Mouse (Mus musculus): ENCODE results near the gene S1pr5. TPM values are rescaled to one million over a fixed set of nuclear protein-coding genes. Genes with fewer than 3 reads are reported as not detected.
"Not testable (repeated sequence)": the region's sequence is repeated elsewhere in the genome, so short reads cannot be mapped to it uniquely, and the experiment has no call there.

Gene S1pr5
- under 1 TPM; 0.15 to 0.33 TPM for total RNA-seq (2021)
- long read RNA-seq, experiment 1, result 0 reads
- long read RNA-seq, experiment 2, partial matches to known transcripts, result 1 of 1 reads
- long read RNA-seq, experiment 2, other reads (novel, unspliced or antisense), result 0 of 1 reads

DNA sequence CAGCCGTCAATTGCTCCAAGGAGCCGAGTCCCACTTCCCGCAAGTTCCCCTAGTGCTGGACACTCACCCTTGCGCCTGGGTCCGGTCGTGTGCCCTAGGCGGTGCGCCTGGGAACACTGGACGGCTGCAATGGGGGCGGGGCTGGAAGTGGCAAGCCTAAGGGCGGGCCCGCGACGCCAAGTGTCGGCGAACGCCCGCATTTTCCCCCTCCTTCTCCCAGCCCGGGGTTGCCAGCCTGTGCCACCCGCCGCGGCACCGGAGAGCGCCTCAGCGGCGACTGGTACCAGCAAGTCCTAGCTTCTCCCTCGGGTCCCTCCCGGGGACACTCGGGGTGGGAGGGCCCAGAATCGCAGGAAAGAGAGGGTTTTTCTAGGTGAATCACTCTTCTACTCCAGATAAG lies at the start of gene S1pr5:
S1pr5 (minus strand) TSS at position 118 of the 400 bp plus-strand sequence.
- no peak within 1 kb of the TSS for H3K27ac ChIP-seq
- H3K4me3 ChIP-seq, result peak within 1 kb of the TSS; percentile 59
- peak; percentile 77 for DNase-seq
- intact Hi-C loops (cut with DNase I), result no loop called here
- no peak for TF ChIP-seq CTCF (IDR thresholded peaks at IDR 0.05)

DNA sequence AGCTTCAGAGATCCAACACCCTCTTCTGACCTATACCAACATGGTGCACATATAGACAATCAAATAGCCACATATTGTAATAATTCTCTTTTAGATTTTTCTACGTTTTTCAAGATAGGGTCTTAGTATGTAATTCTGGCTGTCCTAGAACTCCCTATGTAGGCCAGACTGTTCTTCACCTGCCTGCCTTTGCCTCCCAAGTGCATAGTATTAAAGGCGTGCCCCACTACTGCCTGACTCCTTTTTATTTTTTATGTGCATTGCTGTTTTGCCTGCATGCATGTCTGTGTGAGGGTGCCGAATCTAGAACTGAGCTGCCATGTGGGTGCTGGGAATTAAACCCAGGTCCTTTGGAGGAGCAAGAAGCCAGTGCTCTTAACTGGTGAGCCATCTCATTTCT lies 44.0 kb upstream of the S1pr5 start:
- H3K27ac ChIP-seq, result no peak overlapping the region
- intact Hi-C loops (cut with DNase I), result no loop called here
- DNase-seq, result no peak
- H3K4me3 ChIP-seq, result no peak overlapping the region
- no peak for TF ChIP-seq CTCF (IDR thresholded peaks at IDR 0.05)

DNA sequence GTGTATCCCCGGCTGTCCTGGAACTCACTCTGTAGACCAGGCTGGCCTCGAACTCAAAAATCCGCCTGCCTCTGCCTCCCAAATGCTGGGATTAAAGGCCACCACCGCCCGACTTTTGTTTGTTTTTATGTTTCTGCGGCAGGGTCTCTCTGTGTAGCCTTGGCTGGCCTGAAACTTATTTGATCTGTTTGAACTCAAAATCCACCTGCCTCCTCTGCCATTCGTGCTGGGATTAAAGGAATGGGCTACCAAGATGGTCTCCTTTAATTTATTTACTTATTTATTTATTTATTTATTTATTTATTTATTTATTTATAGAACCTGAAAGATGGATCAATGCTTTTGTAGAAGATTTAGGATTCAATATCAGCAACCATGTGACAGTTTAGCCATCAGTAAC lies 43.6 kb upstream of the S1pr5 start:
- intact Hi-C loops (cut with DNase I); DNase-seq: not testable (repeated sequence)
- H3K27ac ChIP-seq, result peak overlapping the region; percentile 68
- peak overlapping the region; percentile 75 for H3K4me3 ChIP-seq

DNA sequence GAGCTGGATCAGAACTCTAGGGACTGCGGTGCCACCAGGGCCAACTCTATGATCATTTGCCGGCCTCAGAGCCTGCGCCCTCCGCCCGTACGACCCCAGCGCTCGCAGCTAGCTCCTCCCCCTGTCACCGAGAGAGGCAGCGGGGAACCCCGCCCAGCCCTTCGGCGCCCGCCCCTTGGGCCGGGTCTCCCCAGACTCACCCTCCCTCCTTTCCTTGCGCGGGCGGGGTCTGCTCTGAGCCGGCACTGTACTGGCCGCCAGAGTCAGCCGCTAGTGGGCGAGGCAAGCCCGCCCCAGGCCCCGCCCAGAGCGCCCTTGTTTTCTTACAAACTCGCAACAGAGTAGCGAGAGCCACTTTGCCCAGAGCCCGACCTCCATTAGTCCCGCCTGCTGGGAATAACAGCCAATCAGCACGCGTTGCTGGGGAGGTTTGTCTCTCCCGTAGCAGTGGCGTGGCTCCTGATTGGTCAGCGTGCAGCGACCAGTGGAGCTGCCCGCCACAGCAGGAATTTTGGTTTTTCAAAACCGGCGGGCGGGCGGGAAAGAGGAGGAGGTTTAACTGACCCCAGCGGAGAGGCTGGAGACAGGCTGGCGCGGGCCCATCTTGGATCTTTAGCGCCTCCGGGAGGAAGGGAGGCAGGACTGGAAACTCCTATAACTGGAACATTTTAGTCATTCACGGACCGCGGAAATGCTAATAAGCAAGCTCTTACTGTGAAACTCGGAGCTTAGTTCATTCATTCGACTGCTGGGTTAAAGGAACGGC lies 43.0 kb upstream of the S1pr5 start, which contains the start of gene Cdkn2d:
Cdkn2d (minus strand) TSS at position 386 of the 766 bp plus-strand sequence.
- H3K4me3 ChIP-seq, result peak within 1 kb of the TSS; percentile 75
- intact Hi-C loops (cut with DNase I), result no loop called here
- DNase-seq, result peak; percentile 100
- peak within 1 kb of the TSS; percentile 97 for H3K27ac ChIP-seq
- peak; percentile 43 for TF ChIP-seq CTCF (IDR thresholded peaks at IDR 0.05)

DNA sequence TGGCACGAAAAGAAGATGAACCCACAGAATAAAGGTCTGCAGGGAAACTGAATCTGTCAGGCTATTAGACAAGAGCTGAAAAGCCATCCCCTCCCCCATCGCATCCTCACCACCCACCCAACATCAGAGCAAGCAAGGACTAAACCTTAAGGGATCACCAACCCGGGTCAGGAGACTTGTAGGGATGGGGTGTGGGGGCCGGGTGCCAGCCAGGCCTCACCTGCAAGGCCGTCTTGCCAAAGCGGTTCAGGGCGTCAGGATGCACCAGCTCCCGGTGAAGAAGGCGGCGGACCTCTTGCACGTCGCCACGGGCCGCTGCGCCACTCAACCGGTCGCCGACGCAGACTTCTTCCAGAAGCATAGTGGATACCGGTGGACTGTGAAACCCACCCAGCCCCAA lies 42.3 kb upstream of the S1pr5 start:
- TF ChIP-seq CTCF (IDR thresholded peaks at IDR 0.05), result no peak
- peak overlapping the region; percentile 97 for H3K27ac ChIP-seq
- DNase-seq, result peak; percentile 65
- intact Hi-C loops (cut with DNase I), result no loop called here
- peak overlapping the region; percentile 75 for H3K4me3 ChIP-seq

DNA sequence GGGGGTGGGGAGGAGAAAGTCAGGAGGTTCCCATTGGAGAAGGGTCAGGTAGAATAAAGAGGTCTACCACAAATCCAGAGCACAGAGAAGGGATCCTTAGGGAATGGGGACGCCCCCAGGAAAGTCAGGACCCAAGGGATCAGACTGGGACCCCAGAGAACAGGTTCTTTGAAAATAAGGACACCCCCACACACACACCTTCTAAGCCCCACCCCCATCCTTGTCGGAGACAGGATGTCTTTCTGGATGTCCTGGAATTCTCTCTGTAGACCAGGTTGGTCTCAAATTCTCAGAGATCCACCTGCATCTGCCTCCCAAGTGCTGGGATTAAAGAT lies 41.1 kb upstream of the S1pr5 start:
- no peak for TF ChIP-seq CTCF (IDR thresholded peaks at IDR 0.05)
- intact Hi-C loops (cut with DNase I), result no loop called here
- Histone ChIP-seq H3K4me3 (no peak overlapping the region), H3K27ac (peak overlapping the region; percentile 97)
- DNase-seq, result no peak

DNA sequence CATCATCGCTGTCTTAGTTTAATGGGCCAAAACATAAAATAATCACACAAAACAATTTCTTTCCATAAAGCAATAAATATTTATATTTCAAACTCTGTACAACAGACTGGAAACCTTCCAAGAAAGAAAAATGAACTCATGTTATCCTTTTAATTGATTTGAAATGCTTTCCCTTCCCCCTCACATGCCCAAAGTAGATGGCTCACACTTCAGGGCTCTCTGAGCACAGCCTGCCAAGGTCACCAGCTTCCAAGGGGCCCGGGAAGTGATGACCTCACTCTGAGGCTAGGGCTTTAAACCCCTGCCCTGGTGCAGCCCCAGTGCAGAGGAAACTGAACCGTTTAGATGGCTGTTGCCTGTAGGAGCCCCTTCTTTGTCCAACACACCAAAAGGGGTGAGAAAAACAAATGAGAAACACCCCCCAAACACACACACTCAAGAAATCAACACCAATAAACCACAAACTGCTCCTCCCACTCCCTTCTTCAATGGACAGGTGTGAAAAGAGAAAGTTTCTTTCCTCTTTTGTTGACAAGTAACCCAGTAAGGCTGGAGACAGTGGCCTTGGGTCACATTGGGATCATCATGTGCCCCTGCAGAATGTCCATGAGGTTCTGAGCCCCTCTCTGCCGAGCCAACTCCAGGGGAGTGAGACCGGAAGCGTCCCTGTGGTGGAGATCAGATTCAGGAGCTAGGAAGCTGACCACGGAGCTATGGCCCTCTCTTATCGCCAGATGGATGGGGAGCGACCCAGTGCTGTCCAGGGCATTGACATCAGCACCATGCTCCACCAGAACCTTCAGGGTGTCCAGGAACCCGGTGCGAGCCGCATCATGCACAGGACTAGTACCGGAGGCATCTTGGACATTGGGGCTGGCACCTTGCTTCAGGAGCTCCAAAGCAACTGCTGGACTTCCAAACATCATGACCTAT lies 40.4 kb upstream of the S1pr5 start:
- intact Hi-C loops (cut with DNase I), result no loop called here
- TF ChIP-seq CTCF (IDR thresholded peaks at IDR 0.05), result no peak
- DNase-seq, result peak; percentile 38
- peak overlapping the region; percentile 97 for H3K27ac ChIP-seq
- H3K4me3 ChIP-seq, result peak overlapping the region; percentile 83

DNA sequence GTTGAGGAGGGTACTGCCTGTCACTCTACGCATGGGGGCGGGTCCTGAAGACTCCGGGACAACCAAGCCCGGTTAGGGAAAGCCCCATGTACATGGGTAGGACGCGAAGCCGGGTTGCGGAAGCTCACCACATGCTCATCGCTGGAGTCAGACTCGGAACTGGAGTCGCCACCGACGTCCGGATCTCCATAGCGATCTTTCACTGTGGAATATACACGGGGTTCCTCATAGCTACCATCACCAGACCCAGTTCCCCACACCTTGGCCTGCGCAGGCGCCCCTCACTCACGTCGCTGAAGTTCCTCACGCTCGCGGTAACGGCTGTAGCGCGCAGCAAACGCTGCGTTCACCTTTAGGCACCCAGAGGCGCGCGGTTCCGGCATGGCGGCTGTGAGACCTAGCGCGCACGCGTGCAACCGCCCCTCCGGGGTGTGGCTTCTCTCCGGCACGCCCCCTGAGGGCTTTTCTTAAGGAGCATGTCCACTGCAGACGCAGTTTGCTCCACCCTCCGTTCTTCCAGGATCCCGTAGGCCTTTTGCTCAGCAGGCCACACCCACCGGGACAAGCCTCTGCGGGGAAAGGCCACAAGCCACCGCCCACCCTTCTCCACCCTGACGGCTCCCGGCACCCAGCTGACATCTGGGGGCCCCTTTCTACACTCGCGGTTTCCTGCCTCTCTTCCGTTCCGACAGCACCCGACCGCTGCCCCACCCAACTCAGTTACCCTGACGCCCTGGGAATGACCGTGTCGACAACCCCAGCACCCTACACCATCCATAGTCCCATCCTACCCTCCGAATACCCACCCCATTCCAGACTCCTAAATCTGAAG lies 39.5 kb upstream of the S1pr5 start, which contains the start of gene Kri1:
Kri1 (minus strand) TSS at position 399 of the 832 bp plus-strand sequence.
- Histone ChIP-seq H3K27ac (peak within 1 kb of the TSS; percentile 97), H3K4me3 (peak within 1 kb of the TSS; percentile 83)
- intact Hi-C loops (cut with DNase I), result loop anchor here (1.0 kb wide), 1 partner anchor 22 kb away; the partner anchor contains the start of gene Atg4d
- TF ChIP-seq CTCF (IDR thresholded peaks at IDR 0.05), result peak; percentile 3; the same call in 1 of the 2 replicates
- peak; percentile 98 for DNase-seq

DNA sequence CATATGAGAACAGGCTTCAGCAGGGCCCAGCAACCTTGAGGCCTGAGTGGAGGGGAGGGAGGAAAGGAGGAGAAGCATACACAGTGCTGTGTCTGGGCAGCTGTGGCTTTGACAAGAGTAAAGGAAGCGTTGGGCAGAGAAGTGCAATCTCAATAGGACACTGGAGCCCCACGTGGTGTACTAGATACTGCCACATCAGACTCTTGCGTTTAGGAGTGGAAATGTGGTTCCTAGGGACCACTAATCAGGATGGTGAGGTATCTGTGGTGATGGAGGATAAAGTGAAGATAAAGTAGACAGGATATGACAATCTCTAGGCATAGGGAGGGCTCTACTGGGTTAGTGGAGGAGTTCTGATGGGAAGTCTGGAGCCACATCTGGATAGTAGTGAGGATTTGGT lies 38.5 kb upstream of the S1pr5 start:
- H3K27ac ChIP-seq, result peak overlapping the region; percentile 97; the same call in 1 of the 2 replicates
- H3K4me3 ChIP-seq, result peak overlapping the region; percentile 83
- DNase-seq, result no peak
- intact Hi-C loops (cut with DNase I), result loop anchor here (1.0 kb wide), 1 partner anchor 21 kb away; the partner anchor contains the start of gene Atg4d
- no peak for TF ChIP-seq CTCF (IDR thresholded peaks at IDR 0.05)

DNA sequence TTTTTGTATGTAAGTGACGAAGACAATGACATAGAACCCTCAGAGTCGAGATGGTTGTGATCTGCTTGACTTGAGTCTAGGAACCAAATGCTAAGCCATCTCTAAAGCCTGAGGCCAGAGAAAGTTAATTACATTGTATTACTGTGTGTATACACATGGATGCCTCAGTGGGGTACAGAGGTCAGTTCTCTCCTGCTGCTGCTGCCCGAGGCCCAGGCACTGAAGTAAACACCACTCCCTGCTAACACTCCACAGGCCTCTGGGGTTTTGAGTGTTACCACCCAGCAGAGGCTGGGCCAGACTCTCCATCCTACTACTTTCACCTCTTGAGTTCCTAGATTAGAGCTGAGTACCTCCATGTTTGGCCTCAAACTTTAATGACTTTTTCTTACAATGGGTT lies 35.8 kb upstream of the S1pr5 start:
- no peak for DNase-seq
- intact Hi-C loops (cut with DNase I), result no loop called here
- no peak for TF ChIP-seq CTCF (IDR thresholded peaks at IDR 0.05)
- Histone ChIP-seq H3K27ac (no peak overlapping the region), H3K4me3 (no peak overlapping the region)

DNA sequence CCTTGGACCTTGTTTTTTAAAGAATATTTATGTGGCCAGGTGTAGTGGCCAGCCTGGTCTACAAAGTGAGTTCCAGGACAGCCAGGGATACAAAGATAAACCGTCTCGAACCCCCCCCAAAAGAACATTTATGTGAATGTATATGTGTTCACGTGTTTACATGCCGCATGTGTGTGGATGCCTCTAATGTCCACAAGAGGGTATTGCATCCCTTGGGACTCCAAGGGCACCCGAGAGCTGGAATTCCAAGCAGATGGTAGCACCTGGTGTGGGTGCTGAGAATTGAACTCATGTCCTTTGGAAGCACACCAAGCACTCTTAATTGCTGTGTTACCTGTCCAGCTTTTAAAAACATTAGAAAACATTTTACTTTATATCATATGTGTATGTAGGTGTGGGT lies 35.3 kb upstream of the S1pr5 start:
- Histone ChIP-seq H3K27ac (no peak overlapping the region), H3K4me3 (no peak overlapping the region)
- no peak for TF ChIP-seq CTCF (IDR thresholded peaks at IDR 0.05)
- intact Hi-C loops (cut with DNase I), result no loop called here
- DNase-seq, result no peak

DNA sequence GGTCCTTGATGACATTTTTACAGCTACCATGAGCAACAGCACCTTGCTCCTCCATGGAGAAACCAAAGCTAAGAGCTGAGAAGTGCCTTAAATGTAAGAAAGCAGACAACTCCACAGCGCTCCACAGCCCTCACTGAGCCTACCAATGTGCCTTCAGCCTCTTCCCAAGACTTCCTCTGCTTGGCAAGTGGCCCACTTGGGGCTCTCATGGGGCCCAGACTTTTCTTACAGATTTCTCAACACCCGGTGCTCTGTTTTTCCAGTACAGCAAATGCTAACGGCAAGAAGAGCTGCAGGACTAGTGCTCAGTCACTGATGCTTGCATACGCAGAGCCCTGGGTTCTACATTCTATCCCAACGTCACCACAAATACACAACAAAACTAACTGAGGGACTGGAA lies 29.5 kb upstream of the S1pr5 start:
- intact Hi-C loops (cut with DNase I), result no loop called here
- no peak overlapping the region for H3K27ac ChIP-seq
- no peak overlapping the region for H3K4me3 ChIP-seq
- no peak for TF ChIP-seq CTCF (IDR thresholded peaks at IDR 0.05)
- peak; percentile 43 for DNase-seq

All from gastrocnemius, adult 2 months (tissue).